Mouse (Mus musculus) liver, embryonic 15.5 days (tissue): ENCODE measurements around the gene Slc27a3. TPM values are rescaled to one million over a fixed set of nuclear protein-coding genes. Genes with fewer than 3 reads are reported as not detected.

Source experiments
- ATAC-seq: fragments of 200-750 bp; cut with Nextera tagmentation; 2 replicates; pipeline ENCODE4 v1.8.0; 2017; ENCODE audit warnings: moderate number of reproducible peaks, mild to moderate bottlenecking, moderate library complexity; ENCODE audit not compliant: insufficient read depth
- H3K27ac ChIP-seq: fragments of 300-500 bp; sonication (generic); replicated peaks from 2 replicates; pipeline ENCODE4 v1.5.1; 2015; ENCODE audit warnings: mild to moderate bottlenecking, inconsistent platforms
- H3K27me3 ChIP-seq: fragments of 300-500 bp; sonication (generic); 2 replicates; pipeline ENCODE4 v1.6.1; 2015; ENCODE audit warnings: mild to moderate bottlenecking, inconsistent platforms
- H3K36me3 ChIP-seq: fragments of 300-500 bp; sonication (generic); replicated peaks from 2 replicates; pipeline ENCODE4 v1.6.1; 2015; ENCODE audit warnings: moderate library complexity, mild to moderate bottlenecking, inconsistent platforms
- H3K4me1 ChIP-seq: fragments of 300-500 bp; sonication (generic); replicated peaks from 2 replicates; pipeline ENCODE4 v1.6.1; 2015; ENCODE audit warnings: inconsistent platforms
- H3K4me2 ChIP-seq: fragments of 300-500 bp; sonication (generic); 2 replicates; pipeline ENCODE4 v1.6.1; 2015; ENCODE audit warnings: moderate library complexity, mild to moderate bottlenecking, inconsistent platforms
- H3K4me3 ChIP-seq: fragments of 300-500 bp; sonication (generic); replicated peaks from 2 replicates; pipeline ENCODE4 v1.5.1; 2015; ENCODE audit warnings: mild to moderate bottlenecking, inconsistent platforms
- H3K9ac ChIP-seq: fragments of 300-500 bp; sonication (generic); 2 replicates; pipeline ENCODE4 v1.6.1; 2015; ENCODE audit warnings: moderate library complexity, mild to moderate bottlenecking, inconsistent platforms
- H3K9me3 ChIP-seq: fragments of 300-500 bp; sonication (generic); replicated peaks from 2 replicates; pipeline ENCODE4 v1.6.1; 2016; ENCODE audit warnings: inconsistent platforms
- WGBS: fragments of 180-500 bp; shearing (Covaris S2); methylation state at CpG from one replicate; pipeline ENCODE4 v1.1.7; 2015; ENCODE audit warnings: mixed read lengths; ENCODE audit not compliant: insufficient replicate concordance; 5-methylcytosine and 5-hydroxymethylcytosine counted together
- polyA plus RNA-seq: library from polyadenylated mRNA; unstranded; fragments of >200 nt; fragmentation: Nextera tagmentation; extraction: Ambion mirVana; gene quantifications from 2 replicates; pipeline ENCODE4 v1.2.1, GENCODE M21; 2015

The Slc27a3 gene
- polyA plus RNA-seq, 1 experiment from 2014 or later: 1.5 TPM

GRCm38 (mm10) chr3:90340177-90340576, 49.6 kb downstream of the Slc27a3 start:
- peaks cover 19% of the 10 kb centered on the region for H3K36me3 ChIP-seq
- no peak for ATAC-seq
- H3K4me1 ChIP-seq: peaks cover 5% of the 10 kb centered on the region; the same call in 1 of the 2 replicates

DNA sequence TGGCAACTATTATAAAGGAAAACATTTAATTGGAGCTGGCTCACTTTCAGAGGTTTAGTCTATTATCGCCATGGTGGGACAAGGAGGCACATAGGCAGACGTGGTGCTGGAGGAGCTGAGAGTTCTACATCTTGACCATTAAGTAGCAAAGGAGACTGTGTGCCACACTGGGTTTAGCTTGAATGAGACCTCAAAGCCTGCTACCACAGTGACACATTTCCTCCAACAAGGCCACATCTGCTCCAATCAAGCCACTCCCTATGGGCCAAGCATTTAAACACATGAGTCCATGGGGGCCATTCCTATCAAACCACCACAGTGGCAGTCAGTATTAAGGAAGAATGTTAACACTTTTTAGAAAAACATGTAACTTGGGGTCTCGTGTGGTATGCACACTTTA, 51.5 kb downstream of the Slc27a3 start:
- Histone ChIP-seq H3K27me3 (no peaks in the 10 kb centered on the region), H3K4me3 (no peak overlapping the region), H3K9me3 (no peaks in the 10 kb centered on the region), H3K4me2 (no peak overlapping the region), H3K4me1 (peaks cover 5% of the 10 kb centered on the region; the same call in 1 of the 2 replicates), H3K9ac (no peak overlapping the region), H3K36me3 (peaks cover 14% of the 10 kb centered on the region), H3K27ac (no peak overlapping the region)
- 74% methylated on average over 3 of the region's 3 CpGs for WGBS
- ATAC-seq: no peak

More at GRCm38 (mm10) chr3:90340177-90340576, 49.6 kb downstream of the Slc27a3 start:
- Histone ChIP-seq H3K27ac (no peak overlapping the region), H3K4me2 (no peak overlapping the region), H3K27me3 (no peaks in the 10 kb centered on the region), H3K9me3 (no peaks in the 10 kb centered on the region), H3K9ac (no peak overlapping the region), H3K4me3 (no peak overlapping the region)

DNA sequence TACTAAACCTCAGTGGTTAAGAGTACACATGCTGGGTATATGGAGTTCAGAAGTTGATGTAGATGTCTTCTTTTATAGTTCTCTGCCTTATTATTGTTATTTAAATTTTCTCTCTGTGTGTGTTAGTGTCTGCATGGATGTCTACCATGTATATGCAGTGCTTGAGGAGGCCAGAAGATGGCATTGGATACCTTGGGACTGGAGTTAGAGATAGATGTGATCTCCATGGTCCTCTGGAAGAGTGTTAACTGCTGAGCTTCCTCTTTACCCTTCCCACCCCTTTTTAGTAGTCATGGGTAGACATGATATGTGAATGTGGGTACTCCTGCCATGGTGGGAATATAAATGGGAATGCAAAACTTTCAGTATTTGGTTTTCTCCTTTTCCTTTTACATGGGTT, 54.2 kb downstream of the Slc27a3 start:
- no peak for ATAC-seq
- Histone ChIP-seq H3K4me1 (peaks cover 5% of the 10 kb centered on the region; the same call in 1 of the 2 replicates), H3K27ac (no peak overlapping the region), H3K9ac (no peak overlapping the region), H3K4me2 (no peak overlapping the region), H3K9me3 (no peaks in the 10 kb centered on the region), H3K36me3 (no peaks in the 10 kb centered on the region; the same call in 1 of the 2 replicates), H3K4me3 (no peak overlapping the region), H3K27me3 (no peaks in the 10 kb centered on the region)

Other genes with a start within 250 kb of the Slc27a3 start
- gene Rps27, start 176.3 kb downstream of the Slc27a3 start, polyA plus RNA-seq: 479 and 574 TPM in 2 replicates
- 3.7 and 4.7 TPM in 2 replicates for gene Rab13, start 176.2 kb downstream of the Slc27a3 start, polyA plus RNA-seq
- 40.7 and 42.7 TPM in 2 replicates for gene Jtb, start 158.3 kb downstream of the Slc27a3 start, polyA plus RNA-seq
- 0.37 and 0.47 TPM in 2 replicates for gene Creb3l4, start 146.4 kb downstream of the Slc27a3 start, polyA plus RNA-seq
- 27.6 and 28.1 TPM in 2 replicates for gene Slc39a1, start 141.8 kb downstream of the Slc27a3 start, polyA plus RNA-seq
- gene Crtc2, start 135.8 kb downstream of the Slc27a3 start, polyA plus RNA-seq: 6.1 and 7.9 TPM in 2 replicates
- 2.3 and 2.6 TPM in 2 replicates for gene Dennd4b, start 124.8 kb downstream of the Slc27a3 start, polyA plus RNA-seq
- gene Gatad2b, start 96.8 kb downstream of the Slc27a3 start, polyA plus RNA-seq: 3.4 and 3.5 TPM in 2 replicates
- 9.2 and 9.9 TPM in 2 replicates for gene Ints3, start 43.7 kb upstream of the Slc27a3 start, polyA plus RNA-seq
- 3.7 and 4.8 TPM in 2 replicates for gene Npr1, start 75.9 kb upstream of the Slc27a3 start, polyA plus RNA-seq
- gene Ilf2, start 86.2 kb upstream of the Slc27a3 start, polyA plus RNA-seq: 48.2 and 50.8 TPM in 2 replicates
- 16.2 and 17.8 TPM in 2 replicates for gene Snapin, start 101.1 kb upstream of the Slc27a3 start, polyA plus RNA-seq
- gene Chtop, start 119.6 kb upstream of the Slc27a3 start, polyA plus RNA-seq: 49.8 and 51.6 TPM in 2 replicates
- 24.3 and 24.4 TPM in 2 replicates for gene S100a1, start 124.5 kb upstream of the Slc27a3 start, polyA plus RNA-seq
- 16.1 and 18.9 TPM in 2 replicates for gene S100a13, start 124.5 kb upstream of the Slc27a3 start, polyA plus RNA-seq
- not detected in 2 replicates for gene S100a14, start 136.9 kb upstream of the Slc27a3 start, polyA plus RNA-seq
- 32.3 and 34.4 TPM in 2 replicates for gene S100a16, start 147.3 kb upstream of the Slc27a3 start, polyA plus RNA-seq
- gene S100a3, start 170.6 kb upstream of the Slc27a3 start, polyA plus RNA-seq: not detected in 2 replicates
- not detected in 2 replicates for gene S100a2, start 200.3 kb upstream of the Slc27a3 start, polyA plus RNA-seq
- not detected in 2 replicates for gene Gm42674, start 212.0 kb upstream of the Slc27a3 start, polyA plus RNA-seq
- 1.7 and 2.3 TPM in 2 replicates for gene S100a4, start 213.8 kb upstream of the Slc27a3 start, polyA plus RNA-seq
- not detected in 2 replicates for gene S100a5, start 218.6 kb upstream of the Slc27a3 start, polyA plus RNA-seq
- gene S100a6, start 222.9 kb upstream of the Slc27a3 start, polyA plus RNA-seq: 14.2 and 15.9 TPM in 2 replicates